Comparison of ENCODE assay signal across 28 mouse cellular contexts in genomic region chr4:149161166-149161565, GRCm38 (mm10). TPM values are rescaled to one million over a fixed set of nuclear protein-coding genes. Genes with fewer than 3 reads are reported as not detected.
DNase-seq lines count a peak whose midpoint lies in the region; ATAC-seq lines count a peak whose summit lies in the region.
"Had no signal": no experiment of that assay in that cellular context is flagged by ENCODE, and none has a peak within 500 bp of the region (broad histone marks: within the 10 kb centered on the region; RNA-seq: fewer than 3 reads in every experiment).

No protein-coding gene starts in this region.

- WGBS in forebrain, embryonic 14.5 days, result 96% methylated on average over 6 of the region's 6 CpGs

- ATAC-seq in megakaryocyte progenitor cell, adult 5-6 weeks (replicated peaks; ENCODE audit: poor library complexity), result 0 out of 2 replicates have a peak, but pooled peaks have one; percentile 30
- no peak for ATAC-seq in forebrain, embryonic 14.5 days
- ATAC-seq: intestine, postnatal 0 days had no signal

- no peaks in the 10 kb centered on the region for H3K27me3 ChIP-seq in forebrain, embryonic 14.5 days (replicated peaks; ENCODE audit: control insufficient read depth, insufficient read depth, low read length)
- H3K27me3 ChIP-seq: CH12.LX; heart, embryonic 13.5 days; limb, embryonic 13.5 days; lung, embryonic 15.5 days; neural tube, embryonic 12.5 days had no signal

- peaks cover 76% of the 10 kb centered on the region for H3K36me3 ChIP-seq in forebrain, embryonic 14.5 days (ENCODE audit: control insufficient read depth, insufficient read depth, low read length)

- H3K9ac ChIP-seq in forebrain, embryonic 14.5 days (ENCODE audit: low read length), result no peak overlapping the region
- H3K9ac ChIP-seq: heart, embryonic 13.5 days; limb, embryonic 13.5 days; liver, embryonic 14.5 days; lung, embryonic 15.5 days; neural tube, embryonic 12.5 days had no signal

- H3K4me1 ChIP-seq in forebrain, embryonic 14.5 days (ENCODE audit: control insufficient read depth, insufficient read depth, low read length), result no peaks in the 10 kb centered on the region

- no peak overlapping the region for H3K27ac ChIP-seq in forebrain, embryonic 14.5 days (ENCODE audit: low read depth, low read length)
- H3K27ac ChIP-seq: heart, adult 2 months; heart, embryonic 13.5 days; limb, embryonic 13.5 days; liver, embryonic 14.5 days; lung, embryonic 15.5 days; neural tube, embryonic 12.5 days had no signal

- no peaks in the 10 kb centered on the region for H3K9me3 ChIP-seq in forebrain, embryonic 14.5 days (replicated peaks; ENCODE audit: control insufficient read depth, low read length)
- H3K9me3 ChIP-seq: heart, embryonic 13.5 days; limb, embryonic 13.5 days; lung, embryonic 15.5 days; neural tube, embryonic 12.5 days had no signal

- H3K4me2 ChIP-seq in forebrain, embryonic 14.5 days (ENCODE audit: low read length), result no peak overlapping the region
- H3K4me2 ChIP-seq: heart, embryonic 13.5 days; limb, embryonic 13.5 days; lung, embryonic 15.5 days; neural tube, embryonic 12.5 days had no signal

- H3K4me3 ChIP-seq in forebrain, embryonic 14.5 days (ENCODE audit: low read depth, low read length), result no peak overlapping the region
- H3K4me3 ChIP-seq: heart, adult 2 months; heart, embryonic 13.5 days; limb, embryonic 13.5 days; lung, embryonic 15.5 days; neural tube, embryonic 12.5 days had no signal

- DNase-seq in adrenal gland, postnatal 10 days, result peak; percentile 51
- no peak for DNase-seq in adrenal gland, adult 18-20 months (ENCODE audit: low spot score in 2 of 2)
- DNase-seq in 416B (ENCODE audit: low read depth), result peak; percentile 53
- DNase-seq in adrenal gland, postnatal 25 days, result peak; percentile 53
- no peak for DNase-seq in right cerebral cortex, postnatal 36 days (ENCODE audit: low spot score in 2 of 2)
- no peak for DNase-seq in thymus, postnatal 14 days
- DNase-seq in forebrain, embryonic 14.5 days (ENCODE audit: low spot score), result no peak
- DNase-seq: cerebellum, adult 11 months; cerebellum, adult 9-11 months; gastrocnemius, postnatal 25 days; heart, adult 2 months; heart, postnatal 14 days; kidney, postnatal 25 days; midbrain, embryonic 14.5 days; retina, postnatal 1 day had no signal

RNA-seq across cellular contexts. Expression of gene Pgd, which starts 5.4 kb away (rescaled TPM):
- 100 to 1,000 TPM; 175 to 176 TPM for total RNA-seq in adrenal gland, postnatal 10 days (2021)
- total RNA-seq in adrenal gland, adult 18-20 months (2021), result 100 to 1,000 TPM; 330 to 533 TPM
- 303 and 313 TPM in 2 replicates for total RNA-seq in adrenal gland, postnatal 25 days (2021)
- total RNA-seq in megakaryocyte progenitor cell, adult 5-6 weeks (2015), result 128 and 132 TPM in 2 replicates
- 115 and 133 TPM in 2 replicates for total RNA-seq in megakaryocyte progenitor cell, adult 5-6 weeks (2017)
- 46.7 and 48.1 TPM in 2 replicates for polyA plus RNA-seq in forebrain, embryonic 14.5 days (2014; fragmentation: Nextera tagmentation; extraction: Ambion mirVana)

RNA-seq across cellular contexts. Expression of gene Cenps, which starts 23.7 kb away (rescaled TPM):
- 10 to 100 TPM in 1 of 2 experiments, 1 to 10 TPM in 1; 7.8 to 11.0 TPM for total RNA-seq in adrenal gland, postnatal 10 days (2021)
- 10 to 100 TPM in 1 of 2 experiments, 1 to 10 TPM in 1; 9.9 to 10.2 TPM for total RNA-seq in adrenal gland, adult 18-20 months (2021)
- 13.6 and 17.7 TPM in 2 replicates for total RNA-seq in adrenal gland, postnatal 25 days (2021)
- 19.3 and 23.2 TPM in 2 replicates for total RNA-seq in megakaryocyte progenitor cell, adult 5-6 weeks (2015)
- 26.0 and 35.2 TPM in 2 replicates for total RNA-seq in megakaryocyte progenitor cell, adult 5-6 weeks (2017)
- polyA plus RNA-seq in forebrain, embryonic 14.5 days (2014; fragmentation: Nextera tagmentation; extraction: Ambion mirVana), result 24.4 and 29.2 TPM in 2 replicates

RNA-seq across cellular contexts. Expression of gene Cort, which starts 34.6 kb away (rescaled TPM):
- 1 to 10 TPM; 1.5 TPM for total RNA-seq in adrenal gland, postnatal 10 days (2021)
- total RNA-seq in adrenal gland, adult 18-20 months (2021), result 1 to 10 TPM in 1 of 2 experiments, under 1 TPM in 1; 0.80 to 1.5 TPM
- total RNA-seq in adrenal gland, postnatal 25 days (2021), result 1.5 and 3.0 TPM in 2 replicates
- 0.72 TPM in 1 of 2 replicates, not detected in the other for total RNA-seq in megakaryocyte progenitor cell, adult 5-6 weeks (2015)
- 1.4 TPM in 1 of 2 replicates, not detected in the other for total RNA-seq in megakaryocyte progenitor cell, adult 5-6 weeks (2017)
- polyA plus RNA-seq in forebrain, embryonic 14.5 days (2014; fragmentation: Nextera tagmentation; extraction: Ambion mirVana), result 0.63 and 1.7 TPM in 2 replicates
- polyA plus RNA-seq: embryonic facial prominence, embryonic 11.5 days; heart, adult 2 months; heart, embryonic 13.5 days; intestine, postnatal 0 days; kidney, embryonic 14.5 days; liver, embryonic 14.5 days; midbrain, embryonic 14.5 days; stomach, embryonic 16.5 days; thymus, postnatal 0 days; urinary bladder, adult 2 months had no signal

RNA-seq across cellular contexts. Expression of gene Dffa, which starts 57.2 kb away (rescaled TPM):
- total RNA-seq in adrenal gland, postnatal 10 days (2021), result 10 to 100 TPM; 21.0 to 23.9 TPM
- total RNA-seq in adrenal gland, adult 18-20 months (2021), result 10 to 100 TPM; 22.1 to 23.5 TPM
- 24.3 and 26.2 TPM in 2 replicates for total RNA-seq in adrenal gland, postnatal 25 days (2021)
- 20.0 and 24.5 TPM in 2 replicates for total RNA-seq in megakaryocyte progenitor cell, adult 5-6 weeks (2015)
- 18.6 and 19.4 TPM in 2 replicates for total RNA-seq in megakaryocyte progenitor cell, adult 5-6 weeks (2017)
- 17.8 and 20.6 TPM in 2 replicates for polyA plus RNA-seq in forebrain, embryonic 14.5 days (2014; fragmentation: Nextera tagmentation; extraction: Ambion mirVana)

Comparison
In these comparisons a context has a peak if more than half of its experiments do, and no peak if none do; other contexts are left out.
1. DNase-seq: peak in adrenal gland, postnatal 10 days (single experiment), 416B (single experiment) and adrenal gland, postnatal 25 days (single experiment); none in adrenal gland, adult 18-20 months (0 of 2), right cerebral cortex, postnatal 36 days (0 of 2), thymus, postnatal 14 days (single experiment) and forebrain, embryonic 14.5 days (single experiment).